30 mouse cellular contexts compared by ENCODE assay signal in the genomic region with DNA sequence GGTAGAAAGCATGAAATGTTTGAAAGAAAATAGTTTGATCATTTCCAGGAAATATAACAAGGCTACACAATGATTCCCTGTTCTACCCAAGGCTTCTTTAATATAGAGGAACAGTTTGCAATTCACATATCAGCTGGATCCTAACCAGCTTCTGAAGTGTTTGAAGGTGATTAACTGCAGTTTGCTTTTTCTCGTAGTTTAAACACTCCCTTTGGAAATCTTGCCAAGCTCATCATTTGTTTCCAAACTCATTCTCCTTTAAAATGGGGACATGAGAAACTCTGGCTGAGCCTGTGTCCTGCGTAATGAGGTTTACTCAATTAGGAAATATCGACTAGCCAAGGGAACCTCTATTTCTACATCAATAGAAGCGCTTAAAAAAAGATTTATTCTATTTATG. TPM values are rescaled to one million over a fixed set of nuclear protein-coding genes. Genes with fewer than 3 reads are reported as not detected.
A peak's percentile ranks its signal among the peaks of the same experiment; 100 is the strongest.
DNase-seq lines count a peak whose midpoint lies in the region; ATAC-seq and TF ChIP-seq lines count a peak whose summit lies in the region.
"Had no signal": no experiment of that assay in that cellular context is flagged by ENCODE, and none has a peak within 500 bp of the region (broad histone marks: within the 10 kb centered on the region; RNA-seq: fewer than 3 reads in every experiment).

No protein-coding gene starts in this region.

- H3K4me1 ChIP-seq in forebrain, embryonic 14.5 days (ENCODE audit: control insufficient read depth, insufficient read depth, low read length): no peaks in the 10 kb centered on the region
- no peaks in the 10 kb centered on the region for H3K4me1 ChIP-seq in forebrain, embryonic 10.5 days
- peaks cover 7% of the 10 kb centered on the region; the same call in 1 of the 2 replicates for H3K4me1 ChIP-seq in lung, embryonic 15.5 days
- H3K4me1 ChIP-seq in lung, postnatal 0 days (ENCODE audit: insufficient read depth, low read depth, low read length): no peaks in the 10 kb centered on the region
- H3K4me1 ChIP-seq: embryonic facial prominence, embryonic 10.5 days; embryonic facial prominence, embryonic 13.5 days; forebrain, embryonic 13.5 days; heart, embryonic 12.5 days; heart, embryonic 15.5 days; hindbrain, embryonic 10.5 days; hindbrain, embryonic 13.5 days had no signal

- H3K36me3 ChIP-seq in forebrain, embryonic 14.5 days (ENCODE audit: control insufficient read depth, insufficient read depth, low read length): no peaks in the 10 kb centered on the region
- no peaks in the 10 kb centered on the region for H3K36me3 ChIP-seq in forebrain, embryonic 10.5 days (replicated peaks)
- no peaks in the 10 kb centered on the region for H3K36me3 ChIP-seq in lung, embryonic 15.5 days
- no peaks in the 10 kb centered on the region for H3K36me3 ChIP-seq in lung, postnatal 0 days (ENCODE audit: insufficient read depth, low read length)
- H3K36me3 ChIP-seq: embryonic facial prominence, embryonic 10.5 days; embryonic facial prominence, embryonic 13.5 days; heart, embryonic 12.5 days; heart, embryonic 15.5 days; hindbrain, embryonic 10.5 days; hindbrain, embryonic 13.5 days had no signal

- H3K4me2 ChIP-seq in forebrain, embryonic 14.5 days (ENCODE audit: low read length): no peak overlapping the region
- H3K4me2 ChIP-seq in lung, embryonic 15.5 days: no peak overlapping the region
- H3K4me2 ChIP-seq in lung, postnatal 0 days (replicated peaks; ENCODE audit: low read depth, low read length): no peak overlapping the region
- H3K4me2 ChIP-seq: embryonic facial prominence, embryonic 13.5 days; forebrain, embryonic 13.5 days; heart, embryonic 12.5 days; heart, embryonic 15.5 days; hindbrain, embryonic 13.5 days had no signal

- no peak overlapping the region for H3K4me3 ChIP-seq in forebrain, embryonic 14.5 days (ENCODE audit: low read depth, low read length)
- H3K4me3 ChIP-seq in forebrain, embryonic 10.5 days: no peak overlapping the region
- no peak overlapping the region for H3K4me3 ChIP-seq in lung, embryonic 15.5 days
- no peak overlapping the region for H3K4me3 ChIP-seq in lung, postnatal 0 days (ENCODE audit: low read depth, low read length)
- H3K4me3 ChIP-seq: embryonic facial prominence, embryonic 10.5 days; embryonic facial prominence, embryonic 13.5 days; erythroblast, embryonic 14.5 days; forebrain, embryonic 13.5 days; heart, embryonic 12.5 days; heart, embryonic 15.5 days; hindbrain, embryonic 10.5 days; hindbrain, embryonic 13.5 days had no signal

- TF ChIP-seq EP300 in lung, postnatal 0 days (IDR thresholded peaks at IDR 0.05): no peak

- peak; percentile 54 for DNase-seq in forebrain, embryonic 14.5 days (ENCODE audit: low spot score)
- no peak for DNase-seq in forebrain, embryonic 10.5 days (ENCODE audit: extremely low spot score, low spot score)
- no peak for DNase-seq in lung, postnatal 14 days
- DNase-seq in lung, postnatal 0 days (ENCODE audit: low spot score): peak; percentile 56
- peak; percentile 61 for DNase-seq in lung, postnatal 36 days
- no peak for DNase-seq in kidney, postnatal 10 days
- DNase-seq in left cerebral cortex, postnatal 14 days (ENCODE audit: low spot score in 2 of 2): no peak
- DNase-seq: adrenal gland, postnatal 10 days; adrenal gland, postnatal 36 days; cerebellum, adult 11-12 months; cerebellum, adult 8-10 months; cerebellum, postnatal 10 days; cerebellum, postnatal 36 days; embryo, embryonic 11 days; forebrain, postnatal 0 days; gastrocnemius, postnatal 25 days; heart, adult 18-20 months; heart, postnatal 10 days; heart, postnatal 36 days had no signal

- intact Hi-C loops in left cerebral cortex, postnatal 14 days (cut with DNase I): no loop called here

- H3K27me3 ChIP-seq in forebrain, embryonic 14.5 days (replicated peaks; ENCODE audit: control insufficient read depth, insufficient read depth, low read length): no peaks in the 10 kb centered on the region
- H3K27me3 ChIP-seq in forebrain, embryonic 10.5 days (ENCODE audit: poor library complexity, severe bottlenecking): no peaks in the 10 kb centered on the region
- no peaks in the 10 kb centered on the region for H3K27me3 ChIP-seq in lung, embryonic 15.5 days
- no peaks in the 10 kb centered on the region for H3K27me3 ChIP-seq in lung, postnatal 0 days (replicated peaks; ENCODE audit: insufficient read depth, low read length)
- H3K27me3 ChIP-seq: embryonic facial prominence, embryonic 13.5 days; forebrain, embryonic 13.5 days; heart, embryonic 12.5 days; heart, embryonic 15.5 days; hindbrain, embryonic 13.5 days had no signal

- 52% methylated on average over 4 of the region's 4 CpGs for WGBS in forebrain, embryonic 14.5 days
- 85% methylated on average over 4 of the region's 4 CpGs for WGBS in forebrain, embryonic 10.5 days
- WGBS in lung, embryonic 15.5 days: 28% methylated on average over 4 of the region's 4 CpGs
- 32% methylated on average over 4 of the region's 4 CpGs for WGBS in lung, postnatal 0 days

- no peak overlapping the region for H3K27ac ChIP-seq in forebrain, embryonic 14.5 days (ENCODE audit: low read depth, low read length)
- no peak overlapping the region for H3K27ac ChIP-seq in forebrain, embryonic 10.5 days
- no peak overlapping the region for H3K27ac ChIP-seq in lung, embryonic 15.5 days
- H3K27ac ChIP-seq in lung, postnatal 0 days (ENCODE audit: low read length): no peak overlapping the region
- H3K27ac ChIP-seq: embryonic facial prominence, embryonic 10.5 days; embryonic facial prominence, embryonic 13.5 days; forebrain, embryonic 13.5 days; heart, embryonic 15.5 days; hindbrain, embryonic 10.5 days; hindbrain, embryonic 13.5 days had no signal

- TF ChIP-seq CTCF in lung, postnatal 0 days (IDR thresholded peaks at IDR 0.05): no peak

- no peak for ATAC-seq in forebrain, embryonic 14.5 days
- ATAC-seq in lung, embryonic 15.5 days (ENCODE audit: borderline replicate concordance, extremely low read depth, low FRiP score, low TSS enrichment): peak; percentile 42; the same call in 1 of the 2 replicates
- ATAC-seq in lung, postnatal 0 days: no peak
- ATAC-seq: activated CD4-positive, CD25-positive, alpha-beta regulatory T cell, adult 4 months; forebrain, embryonic 13.5 days; forebrain, postnatal 0 days; hindbrain, embryonic 16.5 days had no signal

- H3K9ac ChIP-seq in forebrain, embryonic 14.5 days (ENCODE audit: low read length): no peak overlapping the region
- no peak overlapping the region for H3K9ac ChIP-seq in lung, embryonic 15.5 days
- H3K9ac ChIP-seq in lung, postnatal 0 days (replicated peaks; ENCODE audit: low read depth): no peak overlapping the region
- H3K9ac ChIP-seq: embryonic facial prominence, embryonic 13.5 days; forebrain, embryonic 13.5 days; forebrain, postnatal 0 days; heart, embryonic 12.5 days; heart, embryonic 15.5 days; hindbrain, embryonic 13.5 days had no signal

- H3K9me3 ChIP-seq in forebrain, embryonic 14.5 days (replicated peaks; ENCODE audit: control insufficient read depth, low read length): no peaks in the 10 kb centered on the region
- no peaks in the 10 kb centered on the region for H3K9me3 ChIP-seq in forebrain, embryonic 10.5 days
- no peaks in the 10 kb centered on the region for H3K9me3 ChIP-seq in lung, embryonic 15.5 days
- no peaks in the 10 kb centered on the region for H3K9me3 ChIP-seq in lung, postnatal 0 days (ENCODE audit: low read length)
- H3K9me3 ChIP-seq: embryonic facial prominence, embryonic 10.5 days; embryonic facial prominence, embryonic 13.5 days; forebrain, embryonic 13.5 days; heart, embryonic 12.5 days; heart, embryonic 15.5 days; hindbrain, embryonic 10.5 days; hindbrain, embryonic 13.5 days had no signal

RNA-seq across cellular contexts. Expression of gene Magi1, which starts 43.4 kb away (rescaled TPM):
- 22.9 and 29.4 TPM in 2 replicates for polyA plus RNA-seq in forebrain, embryonic 14.5 days (2014; fragmentation: Nextera tagmentation; extraction: Ambion mirVana)
- 25.6 and 31.0 TPM in 2 replicates for polyA plus RNA-seq in forebrain, embryonic 10.5 days (2016; fragmentation: Nextera tagmentation; extraction: Ambion mirVana)
- 9.0 and 9.1 TPM in 2 replicates for polyA plus RNA-seq in lung, embryonic 15.5 days (2015; fragmentation: Nextera tagmentation; extraction: Ambion mirVana)
- polyA plus RNA-seq in lung, postnatal 0 days (2015; fragmentation: Nextera tagmentation; extraction: Ambion mirVana): 10.7 and 12.9 TPM in 2 replicates
- 10 to 100 TPM; 80.0 to 80.2 TPM for total RNA-seq in left cerebral cortex, postnatal 14 days (2021)

Comparison
In these comparisons a context has a peak if more than half of its experiments do, and no peak if none do; other contexts are left out.
1. DNase-seq: peak in forebrain, embryonic 14.5 days (single experiment), lung, postnatal 0 days (single experiment) and lung, postnatal 36 days (single experiment); none in forebrain, embryonic 10.5 days (single experiment), lung, postnatal 14 days (single experiment), kidney, postnatal 10 days (single experiment) and left cerebral cortex, postnatal 14 days (0 of 2).